Mouse (Mus musculus) myocyte (in vitro differentiated cells): ENCODE results near the gene Ndufb6.

Source experiments
- MYOG ChIP-seq, 3 experiments: IDR thresholded peaks; one replicate each; pipeline ENCODE4 v1.6.1; 2011; ENCODE audit warnings: control low read depth in 2 of 3, low read depth in 2 of 3, mild to moderate bottlenecking in 2 of 3; ENCODE audit not compliant: insufficient read length in 2 of 3, control insufficient read depth in 1 of 3, insufficient read depth in 1 of 3
- POLR2A ChIP-seq: IDR thresholded peaks from one replicate; pipeline ENCODE4 v1.6.1; 2011; ENCODE audit warnings: low read depth, mild to moderate bottlenecking, control low read depth, moderate library complexity; ENCODE audit not compliant: insufficient read length
- TCF3 ChIP-seq: IDR thresholded peaks from one replicate; pipeline ENCODE4 v1.6.1; 2011; ENCODE audit warnings: low read depth, control low read depth; ENCODE audit not compliant: insufficient read length

- TF ChIP-seq POLR2A (no peak), MYOG (IDR thresholded peaks at IDR 0.05; ENCODE audit: control insufficient read depth in 1 of 3, insufficient read depth in 1 of 3, insufficient read length in 2 of 3, low read depth in 2 of 3) (no peak), TCF3 (no peak)
These were observed 58.0 kb downstream of the Ndufb6 start for GRCm38 (mm10) chr4:40221004-40221760.
